Mouse (Mus musculus): ENCODE data around the gene Kcnab1.

Gene Kcnab1

DNA sequence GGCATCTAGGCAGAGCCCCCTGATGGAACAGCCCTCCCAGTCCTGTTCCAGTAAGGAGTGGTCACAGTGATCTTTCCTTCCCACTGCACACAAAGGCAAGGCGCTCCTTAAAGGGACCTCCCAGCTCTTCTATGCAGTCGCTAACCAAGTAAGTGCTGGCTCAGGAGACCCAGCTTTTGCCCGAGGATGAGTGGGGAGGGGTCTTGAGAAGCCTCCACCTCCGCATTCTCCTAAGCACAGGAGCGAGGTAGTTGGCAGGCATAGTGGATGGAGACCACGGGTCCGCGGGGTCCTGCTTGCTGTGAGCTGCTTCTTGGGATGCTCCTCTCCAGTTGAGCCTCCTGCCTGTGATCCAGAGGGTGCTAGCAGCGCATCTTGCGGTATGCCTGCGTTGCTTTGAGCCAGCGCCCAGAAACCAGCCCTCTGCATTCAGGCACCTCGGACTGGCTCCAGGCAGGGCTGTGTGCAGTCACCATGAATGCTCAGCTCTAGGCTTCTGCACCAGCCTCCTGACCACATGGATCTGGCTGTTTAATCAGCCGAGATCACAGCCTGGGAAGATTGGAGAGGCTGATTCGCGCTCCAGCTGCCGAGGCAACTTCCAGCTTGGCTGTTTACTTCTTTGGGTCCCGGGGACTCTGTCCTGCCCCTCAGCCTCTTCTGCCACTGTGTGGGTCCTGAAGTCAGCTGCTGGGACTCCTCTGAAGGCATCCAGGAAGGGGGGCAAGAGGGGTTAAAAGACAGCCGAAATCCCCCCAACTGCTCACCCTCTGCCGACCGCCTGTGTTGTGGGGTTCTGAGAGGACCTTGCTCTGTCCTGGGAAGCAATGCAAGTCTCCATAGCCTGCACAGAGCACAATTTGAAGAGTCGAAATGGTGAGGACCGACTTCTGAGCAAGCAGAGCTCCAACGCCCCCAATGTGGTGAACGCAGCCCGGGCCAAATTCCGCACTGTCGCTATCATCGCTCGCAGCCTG is at the start of gene Kcnab1:
Gene Kcnab1 (plus strand): TSS at position 440 of the 977 bp plus-strand sequence.
- DNase-seq, result peak; percentile 77

DNA sequence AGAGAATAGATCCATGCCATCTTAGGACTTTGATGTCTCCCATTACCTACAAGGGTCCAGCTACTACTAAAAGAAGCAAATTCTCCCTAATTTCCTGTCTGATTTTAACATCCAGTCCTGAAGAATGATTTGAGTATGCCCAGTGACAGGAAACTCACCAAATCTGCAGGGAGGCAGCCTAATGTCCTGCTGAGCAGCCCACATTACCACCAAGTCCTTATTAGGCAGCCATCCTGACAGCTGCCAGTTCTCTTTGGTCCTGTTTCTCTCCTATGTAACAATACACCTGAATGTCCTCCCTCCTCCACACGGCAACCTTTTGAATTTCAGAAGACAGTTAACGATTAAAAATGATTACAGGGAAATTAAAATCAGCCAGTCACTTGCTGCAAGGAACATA is 20.9 kb upstream of the Kcnab1 start:
- DNase-seq, result no peak

GRCm38 (mm10) chr3:65104117-65104516 is 5.1 kb upstream of the Kcnab1 start:
- DNase-seq, result no peak

GRCm38 (mm10) chr3:65110190-65110589 is 1.0 kb downstream of the Kcnab1 start:
- no peak for DNase-seq

DNA sequence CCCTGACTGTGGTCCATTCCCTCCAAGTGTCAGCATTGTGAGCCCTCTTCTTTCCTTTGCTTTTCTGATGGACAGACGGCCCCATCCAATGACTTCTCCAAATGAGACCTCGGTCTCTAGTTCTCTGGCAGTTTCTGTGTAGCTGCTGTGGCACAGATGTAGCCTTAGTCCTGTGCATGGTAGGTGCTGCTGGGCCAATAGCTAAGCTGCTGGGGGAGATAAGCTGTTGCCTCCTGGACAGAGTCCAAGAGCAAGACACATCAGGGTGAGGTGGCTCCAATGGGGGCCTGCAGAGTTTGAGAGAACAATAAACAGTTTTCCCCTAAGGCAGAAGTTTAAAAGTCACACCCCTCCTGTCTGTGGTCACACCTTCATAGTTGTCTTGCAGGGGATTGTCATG is 2.0 kb downstream of the Kcnab1 start:
- peak; percentile 17 for DNase-seq

- DNase-seq, result no peak
These were observed 6.0 kb downstream of the Kcnab1 start for GRCm38 (mm10) chr3:65115164-65115563.

DNA sequence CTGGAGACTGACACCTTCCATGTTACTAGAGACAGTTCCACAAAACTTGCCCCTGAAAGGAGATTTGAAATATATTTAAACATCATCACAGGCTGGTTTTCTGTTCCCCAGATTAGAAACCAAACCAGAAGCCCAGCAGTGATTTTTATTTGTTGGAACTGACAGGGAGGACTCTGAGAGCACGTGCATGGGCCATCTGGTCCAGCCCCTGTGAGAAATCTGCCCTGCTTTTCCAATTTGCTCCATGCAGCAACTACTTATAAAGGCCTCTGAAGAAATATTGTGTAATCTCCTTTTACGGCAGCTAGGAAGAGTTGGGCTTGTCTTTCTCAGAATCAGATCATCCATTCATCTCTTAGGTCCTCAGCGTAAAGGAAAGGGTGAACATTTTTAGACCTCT is 7.8 kb downstream of the Kcnab1 start:
- peak; percentile 58 for DNase-seq

GRCm38 (mm10) chr3:65117365-65117764 is 8.2 kb downstream of the Kcnab1 start:
- peak; percentile 23 for DNase-seq

DNA sequence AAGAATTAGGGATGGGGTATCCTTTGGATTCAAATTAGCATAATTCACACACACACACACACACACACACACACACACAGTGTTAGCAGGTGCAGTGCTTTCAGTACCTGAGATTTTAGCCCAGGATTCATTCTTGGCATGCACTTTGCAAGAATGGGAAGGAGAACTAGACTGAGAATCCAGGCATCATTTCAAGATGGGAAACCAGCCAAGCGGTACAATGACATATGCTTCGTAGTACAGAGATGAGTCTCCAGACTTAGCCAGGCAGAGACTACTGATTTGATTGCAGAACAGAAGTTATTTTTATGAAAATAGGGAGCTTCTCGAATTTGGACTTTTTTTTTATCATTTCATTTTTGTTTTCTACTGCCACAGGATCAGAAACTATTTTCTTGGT is 15.8 kb downstream of the Kcnab1 start:
- peak; percentile 92 for DNase-seq

- DNase-seq, result no peak
These were observed 20.4 kb downstream of the Kcnab1 start for GRCm38 (mm10) chr3:65129625-65130024.

DNA sequence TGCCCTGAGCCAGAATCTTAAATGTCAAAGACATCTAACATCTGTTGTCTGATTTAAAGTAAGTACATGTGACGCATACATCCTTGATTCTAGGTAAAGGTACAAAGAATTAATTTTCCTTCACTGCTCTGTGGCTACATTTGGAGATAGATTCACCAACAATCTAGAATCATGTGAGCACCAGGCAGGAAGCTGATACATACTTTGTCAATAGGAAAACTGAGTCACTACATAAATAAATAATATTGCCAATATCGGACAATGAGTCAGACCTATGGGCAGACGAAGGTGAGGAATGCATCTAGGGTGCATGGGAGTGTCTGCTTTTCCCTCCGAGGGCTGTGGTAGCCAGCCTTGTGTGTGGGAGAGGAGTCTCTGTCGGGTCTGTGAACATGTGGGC is 25.7 kb downstream of the Kcnab1 start:
- DNase-seq, result no peak

DNA sequence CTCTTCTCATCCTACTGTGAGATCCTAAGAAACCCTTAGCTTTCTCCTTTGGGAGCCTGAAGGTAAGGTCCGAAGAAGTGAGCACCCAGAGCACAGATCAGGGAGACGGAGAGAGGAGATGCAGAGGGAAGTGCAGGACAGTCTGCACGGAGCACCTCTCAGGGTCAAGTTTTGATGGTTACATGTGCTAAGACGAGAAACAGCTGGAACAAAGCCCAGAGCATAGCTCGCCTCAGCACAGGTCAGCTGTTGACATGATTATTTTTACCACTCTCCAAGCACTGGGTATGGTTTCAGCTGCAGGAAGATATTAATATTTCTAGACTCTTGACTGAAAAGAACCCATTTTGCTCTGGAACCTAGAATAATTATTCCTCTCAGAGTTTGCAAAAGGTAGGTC is 27.7 kb downstream of the Kcnab1 start:
- no peak for DNase-seq

GRCm38 (mm10) chr3:65138739-65139138 is 29.6 kb downstream of the Kcnab1 start:
- no peak for DNase-seq

DNA sequence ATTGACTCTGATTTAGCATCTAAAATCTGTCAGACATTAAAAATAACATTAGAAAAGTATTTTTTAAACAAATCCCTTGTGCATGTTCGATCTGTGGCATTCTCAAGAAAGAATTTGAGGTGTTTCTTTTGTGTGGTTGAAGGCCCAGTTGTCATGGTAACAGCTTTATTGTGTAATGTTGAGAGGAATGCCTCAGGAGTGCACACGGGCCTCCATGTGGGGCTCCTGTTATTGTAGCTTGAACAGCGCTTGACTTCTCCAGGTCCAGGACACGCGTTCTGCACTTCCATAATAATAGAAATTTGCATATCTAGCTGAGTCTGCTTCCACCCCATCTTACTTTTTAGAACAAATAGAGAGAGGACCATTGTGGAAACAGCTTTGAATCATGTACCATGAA is 36.0 kb downstream of the Kcnab1 start:
- no peak for DNase-seq

DNA sequence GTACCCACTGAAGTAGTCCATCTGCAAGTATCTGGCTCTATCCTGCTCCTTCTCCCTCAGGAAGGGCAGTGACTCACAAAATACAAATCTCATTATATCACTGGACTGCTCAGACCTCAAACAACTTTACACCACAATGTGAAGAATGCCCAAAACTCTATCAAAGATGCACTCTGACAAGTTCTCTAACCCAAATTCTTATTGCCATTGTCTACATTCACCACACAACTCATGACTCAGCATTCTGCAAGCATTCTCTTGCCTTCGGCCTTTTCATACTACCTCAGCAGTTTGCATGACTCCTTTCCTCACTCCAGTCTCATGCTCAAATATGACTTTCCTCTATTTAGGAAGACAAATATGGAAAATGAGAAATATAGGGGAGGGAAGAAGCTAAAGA is 42.6 kb downstream of the Kcnab1 start:
- no peak for DNase-seq

DNA sequence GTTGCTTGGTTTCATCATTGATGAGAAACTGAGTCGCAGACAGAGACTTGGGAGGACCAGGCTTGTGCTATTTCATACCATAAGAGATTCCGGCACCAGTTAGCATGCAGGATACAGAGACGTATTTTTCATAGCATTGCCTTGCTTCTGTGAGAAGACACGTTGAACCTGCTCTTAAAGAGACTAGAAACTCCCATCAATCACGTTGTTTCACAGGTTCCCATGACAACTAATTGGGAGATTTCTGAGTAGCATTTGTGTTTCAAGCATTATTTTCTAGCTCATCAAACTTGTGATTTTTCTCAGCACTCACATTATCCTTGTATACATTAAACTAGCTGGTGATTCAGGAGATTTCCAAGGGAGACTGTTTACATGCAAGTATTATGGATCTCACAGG is 63.8 kb downstream of the Kcnab1 start:
- no peak for DNase-seq

DNA sequence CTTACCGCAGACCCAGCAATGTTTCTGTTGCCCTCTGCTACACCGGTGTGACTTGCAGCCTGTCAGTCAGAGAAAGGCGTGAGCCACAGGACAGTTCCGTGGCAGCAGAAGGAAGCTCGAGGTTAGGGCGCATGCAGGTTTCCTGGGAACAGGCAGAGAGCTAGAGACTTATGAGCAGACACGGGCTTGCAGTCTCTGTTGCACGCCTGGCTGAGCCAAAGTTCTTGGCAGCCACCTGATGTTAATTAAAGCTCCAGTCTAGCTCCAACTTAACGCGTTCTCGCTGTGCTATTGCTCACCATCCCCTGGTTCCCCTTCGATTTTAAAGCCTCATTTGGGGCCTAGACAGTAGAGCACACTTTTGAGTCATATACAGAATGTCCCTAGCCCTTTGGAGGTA is 65.4 kb downstream of the Kcnab1 start:
- peak; percentile 62 for DNase-seq

GRCm38 (mm10) chr3:65175819-65176218 is 66.6 kb downstream of the Kcnab1 start:
- no peak for DNase-seq

- peak; percentile 24 for DNase-seq
These were observed 67.7 kb downstream of the Kcnab1 start for GRCm38 (mm10) chr3:65176846-65177245.

GRCm38 (mm10) chr3:65187833-65188698 is 78.9 kb downstream of the Kcnab1 start:
- DNase-seq, result no peak

GRCm38 (mm10) chr3:65200611-65201010 is 91.4 kb downstream of the Kcnab1 start:
- no peak for DNase-seq

- no peak for DNase-seq
These were observed 94.4 kb downstream of the Kcnab1 start for GRCm38 (mm10) chr3:65203361-65204117.
